Mouse (Mus musculus) layer of hippocampus, adult 18-20 months (tissue): ENCODE measurements around the gene Fam84b. TPM values are rescaled to one million over a fixed set of nuclear protein-coding genes. Genes with fewer than 3 reads are reported as not detected.

Source experiments
- DNase-seq, 2 experiments: peaks; one replicate each; pipeline ENCODE4 v3.0.0; 2022; ENCODE audit warnings: low spot score in 2 of 2
- total RNA-seq, 2 experiments: library from RNA; stranded (reverse); gene quantifications; 2 replicates each; pipeline ENCODE4 v1.2.3; 2021

The Fam84b gene
- total RNA-seq, 2 experiments from 2014 or later, result 11.9 to 14.0 TPM

DNA sequence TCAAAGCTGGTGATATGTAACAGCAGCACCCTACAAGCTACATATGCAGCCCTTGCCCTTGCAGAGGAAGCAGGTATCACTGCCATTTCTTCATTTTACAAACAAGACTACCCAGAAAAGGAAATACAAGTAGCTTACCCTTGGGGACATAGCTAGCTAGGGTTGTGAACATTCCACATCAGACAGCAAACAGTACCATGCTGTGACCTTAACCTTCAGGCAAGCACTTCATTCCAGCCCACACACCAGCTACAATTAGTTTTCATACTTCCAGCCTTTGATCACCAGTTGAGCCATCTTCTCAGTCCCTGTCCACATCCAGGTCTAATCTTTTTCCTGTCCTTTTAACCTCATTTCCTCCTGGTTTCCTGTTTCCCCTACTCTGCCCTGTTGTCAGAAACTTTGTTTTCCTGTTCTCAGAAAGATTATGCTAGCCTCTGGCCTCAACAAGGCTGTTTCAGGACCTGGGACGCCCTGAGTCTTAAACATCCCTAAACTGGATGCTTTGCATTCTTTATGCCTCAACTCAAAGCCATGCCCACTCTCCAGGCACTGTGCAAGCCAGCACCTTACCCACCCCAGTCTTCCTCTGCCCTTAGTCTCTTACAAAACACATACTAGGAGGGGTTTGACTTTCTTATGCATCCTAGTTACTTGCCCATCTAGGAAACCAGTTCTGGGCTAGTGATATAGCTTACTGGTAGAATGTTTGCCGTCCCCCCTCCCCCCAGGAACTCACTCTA, 19.9 kb downstream of the Fam84b start:
- no peak for DNase-seq

GRCm38 (mm10) chr15:60832586-60832985, 21.0 kb downstream of the Fam84b start:
- DNase-seq, result peak in 1 of 2 experiments; percentile 12

- no peak for DNase-seq
Observed at GRCm38 (mm10) chr15:60826226-60826625, 27.4 kb downstream of the Fam84b start.

DNA sequence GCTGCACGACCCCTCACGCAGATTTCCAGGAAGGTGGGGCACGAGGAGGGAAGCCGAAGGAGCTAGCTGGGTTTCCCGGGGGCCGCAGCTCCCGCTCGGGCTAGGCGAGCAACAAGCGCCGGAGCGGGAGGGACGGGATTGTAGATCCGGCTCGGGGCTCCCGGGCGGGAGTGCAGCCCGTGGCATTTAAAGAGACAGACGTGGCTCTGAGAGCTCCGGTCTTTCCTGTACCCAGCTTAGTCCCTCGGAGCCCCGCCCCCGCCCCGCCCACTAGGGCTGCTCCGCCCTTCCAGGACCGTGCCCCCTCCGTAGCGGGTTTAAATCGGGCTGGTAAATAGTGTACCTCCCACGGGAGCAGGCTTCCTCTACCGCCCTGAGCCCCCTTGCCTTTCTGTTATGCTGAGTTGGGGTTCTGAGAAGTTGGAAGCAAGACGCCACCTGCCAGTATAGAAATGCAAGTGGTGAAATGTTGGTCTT, 28.8 kb downstream of the Fam84b start:
- DNase-seq, result peak; percentile 77 to 92

DNA sequence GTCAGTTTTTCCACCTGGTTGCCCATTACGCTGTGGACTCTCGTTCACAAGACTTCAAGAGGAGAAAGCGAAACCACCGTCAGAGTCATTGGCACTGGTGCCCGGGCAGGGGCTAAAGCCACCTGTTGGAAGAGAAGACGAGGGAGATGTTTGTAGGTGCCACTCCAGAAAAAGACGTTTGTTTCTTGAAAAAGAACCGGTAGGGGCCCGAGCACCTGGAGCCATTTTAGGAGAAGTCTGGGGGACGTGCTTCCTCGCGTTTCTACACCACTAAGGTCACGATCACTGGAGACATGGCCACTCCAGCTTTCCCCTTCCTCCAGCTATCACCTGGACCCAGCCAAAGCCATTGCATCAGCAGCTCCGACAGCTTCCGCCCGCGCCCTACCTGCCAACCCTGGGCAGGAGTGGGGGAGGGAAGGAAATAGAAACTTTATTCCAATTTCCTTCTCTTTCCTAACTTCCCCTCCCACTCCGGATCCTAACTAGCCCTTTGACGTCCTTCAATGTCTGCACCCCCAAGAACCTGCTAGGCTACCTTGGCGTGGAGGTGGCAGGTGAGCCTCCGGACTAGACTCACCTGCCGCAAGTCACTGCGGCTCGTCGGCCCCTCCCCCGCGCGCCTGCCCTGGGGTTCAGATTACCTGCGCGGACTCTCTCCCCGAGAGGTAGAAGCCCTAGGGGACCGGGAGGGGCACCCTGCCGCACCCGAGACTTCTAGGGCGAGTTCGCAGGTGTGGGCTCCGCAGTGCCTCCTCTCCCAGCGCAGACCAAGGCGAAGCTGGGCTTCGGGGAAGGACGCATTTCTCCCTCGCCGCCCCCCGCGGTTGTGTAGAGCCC, 29.5 kb downstream of the Fam84b start:
- DNase-seq, result peak in 1 of 2 experiments; percentile 17

GRCm38 (mm10) chr15:60823620-60823869, 30.0 kb downstream of the Fam84b start:
- peak in 1 of 2 experiments; percentile 17 for DNase-seq

DNA sequence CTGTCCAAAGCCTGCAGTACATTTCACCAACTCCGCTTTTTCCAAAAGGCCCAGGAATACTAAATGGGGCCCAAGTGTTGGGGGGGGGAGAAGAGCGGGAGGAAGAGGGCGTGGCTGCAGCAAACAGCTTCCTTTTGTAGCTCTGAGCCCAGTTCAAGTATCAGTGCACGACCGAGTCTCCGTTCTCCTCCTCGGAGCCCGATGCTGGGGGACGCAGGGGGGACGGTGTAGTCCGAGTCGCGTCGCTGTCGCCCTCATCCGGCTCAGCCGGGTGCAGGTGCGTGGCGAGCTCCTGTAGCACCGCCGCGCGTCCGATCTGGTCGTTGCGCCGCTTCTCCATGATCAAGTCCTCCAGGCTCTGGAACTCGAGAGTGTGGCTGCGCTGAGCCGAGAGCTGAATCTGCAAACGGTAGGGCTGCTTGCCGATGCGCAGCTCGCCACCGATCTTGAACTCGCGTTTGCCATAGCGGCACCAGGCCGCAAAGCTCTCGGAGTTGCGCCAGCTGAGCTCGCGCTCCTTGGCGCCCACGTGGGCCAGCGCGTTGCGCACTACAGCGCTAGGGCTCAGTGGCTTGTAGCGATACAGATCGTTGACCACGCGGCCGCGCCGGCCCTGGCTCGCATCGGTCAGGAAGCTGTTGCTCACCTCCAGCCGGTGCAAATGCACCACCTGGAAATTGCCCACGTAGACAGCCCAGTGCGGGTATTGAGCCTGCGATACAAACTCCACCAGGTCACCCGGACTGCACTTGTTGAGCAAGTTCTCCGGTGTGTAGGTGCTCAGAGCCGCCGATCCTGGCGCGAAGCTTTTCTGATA, 30.6 kb downstream of the Fam84b start:
- DNase-seq, result peak; percentile 65 to 85

- peak in 1 of 2 experiments; percentile 34 for DNase-seq
Observed at GRCm38 (mm10) chr15:60822101-60822802, 31.3 kb downstream of the Fam84b start.

DNA sequence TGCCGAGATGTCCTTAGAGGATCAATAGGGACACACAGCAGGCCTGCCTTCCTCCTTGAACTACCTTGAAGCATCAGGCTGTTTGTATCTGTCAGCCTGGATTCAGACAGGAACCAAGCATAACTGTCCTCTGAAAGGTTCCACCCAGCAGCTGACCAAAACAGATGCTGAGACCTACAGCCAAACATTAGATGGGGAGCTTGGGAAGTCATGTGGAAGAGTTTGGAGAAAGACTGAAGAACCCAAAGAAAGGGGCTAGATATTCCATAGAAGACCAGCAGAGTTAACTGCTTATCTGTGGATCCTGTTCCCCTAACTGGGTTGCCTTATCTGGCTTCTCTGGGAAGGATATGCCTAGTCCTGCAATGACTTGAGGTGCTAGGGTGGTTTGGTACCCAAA, 35.1 kb downstream of the Fam84b start:
- DNase-seq, result no peak

DNA sequence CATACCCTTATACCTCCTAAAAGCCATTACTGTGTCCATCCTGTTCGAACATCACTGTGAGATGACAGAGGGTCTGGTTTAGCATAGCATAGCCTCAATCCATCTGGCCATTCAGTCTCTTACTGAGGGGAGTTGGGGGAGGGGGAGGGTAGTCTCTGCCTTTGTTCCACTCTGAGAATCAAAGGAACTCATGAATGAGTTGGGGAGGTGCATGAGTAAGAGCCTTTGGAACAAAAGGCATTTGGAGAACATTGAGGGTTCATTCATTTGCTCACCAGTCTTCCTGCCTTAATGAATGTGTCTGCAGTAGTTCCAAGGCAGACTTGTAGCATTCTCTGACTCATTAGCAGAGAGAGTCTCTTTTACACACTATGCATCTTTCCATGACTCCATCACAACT, 37.1 kb downstream of the Fam84b start:
- DNase-seq, result no peak

GRCm38 (mm10) chr15:60814542-60814941, 39.0 kb downstream of the Fam84b start:
- DNase-seq, result peak in 1 of 2 experiments; percentile 17

DNA sequence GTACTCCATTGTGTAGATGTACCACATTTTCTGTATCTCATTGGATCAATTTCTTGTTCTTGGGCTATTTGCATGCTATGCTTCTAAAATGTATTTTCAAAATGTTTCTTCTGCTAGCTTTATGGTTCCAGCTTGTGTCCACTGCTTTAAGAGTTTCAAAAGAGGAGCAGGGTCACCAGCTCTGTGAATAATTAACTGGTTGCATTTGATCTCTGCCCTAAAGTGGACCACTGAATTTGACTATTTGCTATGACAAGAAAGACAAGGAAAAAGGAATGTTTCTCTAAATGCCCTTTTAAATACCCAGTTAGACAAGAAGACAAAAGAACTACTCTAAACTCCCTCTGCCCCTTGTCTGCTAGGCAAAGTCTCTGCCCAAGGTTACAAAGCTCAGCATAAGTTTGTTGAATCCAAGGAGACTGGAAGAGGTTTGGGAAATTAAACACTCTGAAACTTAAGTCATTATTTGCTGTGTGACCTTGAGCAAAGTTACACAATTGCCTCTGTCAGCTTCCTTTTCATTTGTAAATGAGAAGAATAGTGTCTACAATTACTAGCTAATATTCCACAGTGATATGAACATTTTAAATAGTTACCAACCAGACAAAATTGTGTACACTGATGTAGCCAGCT, 60.4 kb downstream of the Fam84b start:
- no peak for DNase-seq

DNA sequence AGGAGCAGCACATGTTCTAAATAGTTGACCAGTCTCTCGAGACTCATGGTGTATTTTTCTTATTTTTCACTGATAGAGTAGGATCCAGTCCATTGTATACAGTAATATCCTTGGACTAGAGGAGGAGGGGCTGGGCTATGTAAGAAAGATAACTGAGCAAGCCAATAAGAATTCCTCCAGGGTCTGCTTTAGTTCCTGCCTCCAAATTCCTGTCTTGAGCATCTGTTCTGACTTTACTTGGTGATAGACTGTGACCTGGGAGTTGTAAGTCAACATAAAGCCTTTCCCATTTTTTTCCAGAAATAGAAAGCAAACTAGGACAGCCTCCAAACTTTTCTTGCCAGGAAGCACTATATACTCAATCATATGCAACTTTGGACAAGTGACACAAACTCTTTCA, 64.5 kb downstream of the Fam84b start:
- no peak for DNase-seq

GRCm38 (mm10) chr15:60783761-60784160, 69.8 kb downstream of the Fam84b start:
- no peak for DNase-seq

- no peak for DNase-seq
Observed at GRCm38 (mm10) chr15:60779531-60779973, 74.0 kb downstream of the Fam84b start.

DNA sequence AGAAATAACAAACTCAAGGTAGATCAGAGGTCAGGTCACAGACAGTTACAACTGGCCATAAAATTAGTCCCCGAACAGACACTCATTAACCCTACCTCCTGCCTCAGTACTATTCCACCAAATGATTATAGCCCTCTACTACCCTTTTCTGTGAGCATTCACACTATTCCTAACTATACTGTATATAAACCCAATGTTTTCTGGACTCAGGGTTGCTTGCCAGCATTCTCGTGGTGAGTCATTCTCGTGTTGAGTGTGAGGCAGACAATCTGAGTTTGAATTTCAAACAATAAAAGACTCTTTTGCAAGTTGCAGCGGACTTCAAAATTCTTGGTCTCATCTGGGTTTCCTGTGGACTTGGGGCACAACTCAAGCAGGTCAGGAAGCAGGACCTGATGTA, 74.5 kb downstream of the Fam84b start:
- DNase-seq, result peak in 1 of 2 experiments; percentile 22
